Mouse (Mus musculus): Measurements from ENCODE around the gene Lmna.

Lmna gene

GRCm38 (mm10) chr3:88509692-88510420 is at the start of gene Lmna:
Gene Lmna, minus strand, starts transcription at chr3:88509956.
- DNase-seq (ENCODE audit: low spot score) = peak; percentile 86

GRCm38 (mm10) chr3:88556616-88557015 is 46.9 kb upstream of the Lmna start:
- no peak for DNase-seq (ENCODE audit: low spot score)

GRCm38 (mm10) chr3:88555731-88556130 is 46.0 kb upstream of the Lmna start:
- no peak for DNase-seq (ENCODE audit: low spot score)

DNA sequence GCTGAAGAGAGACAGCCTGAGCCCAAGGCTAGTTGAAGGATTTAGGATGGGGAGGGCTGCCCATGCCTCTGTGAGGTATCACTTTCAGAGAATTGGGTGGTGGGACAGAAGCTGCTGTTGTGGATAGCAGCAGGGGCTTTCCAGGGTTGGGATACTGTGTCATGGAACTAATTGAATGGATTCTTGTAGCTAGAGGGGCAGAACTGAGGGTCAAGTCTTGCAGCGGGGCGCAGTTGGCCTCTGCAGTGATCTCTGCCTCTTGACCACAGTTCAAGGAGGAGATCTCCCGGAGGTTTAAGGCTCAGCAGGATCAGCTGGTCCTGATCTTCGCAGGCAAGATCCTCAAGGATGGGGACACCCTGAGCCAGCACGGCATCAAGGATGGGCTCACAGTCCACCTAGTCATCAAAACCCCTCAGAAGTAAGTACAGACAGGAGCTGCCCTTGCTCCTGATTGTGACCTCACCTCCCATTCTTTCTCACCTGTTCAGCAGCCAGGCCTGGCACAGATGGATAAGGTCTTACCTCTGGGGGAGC is 45.4 kb upstream of the Lmna start:
- no peak for DNase-seq (ENCODE audit: low spot score)

DNA sequence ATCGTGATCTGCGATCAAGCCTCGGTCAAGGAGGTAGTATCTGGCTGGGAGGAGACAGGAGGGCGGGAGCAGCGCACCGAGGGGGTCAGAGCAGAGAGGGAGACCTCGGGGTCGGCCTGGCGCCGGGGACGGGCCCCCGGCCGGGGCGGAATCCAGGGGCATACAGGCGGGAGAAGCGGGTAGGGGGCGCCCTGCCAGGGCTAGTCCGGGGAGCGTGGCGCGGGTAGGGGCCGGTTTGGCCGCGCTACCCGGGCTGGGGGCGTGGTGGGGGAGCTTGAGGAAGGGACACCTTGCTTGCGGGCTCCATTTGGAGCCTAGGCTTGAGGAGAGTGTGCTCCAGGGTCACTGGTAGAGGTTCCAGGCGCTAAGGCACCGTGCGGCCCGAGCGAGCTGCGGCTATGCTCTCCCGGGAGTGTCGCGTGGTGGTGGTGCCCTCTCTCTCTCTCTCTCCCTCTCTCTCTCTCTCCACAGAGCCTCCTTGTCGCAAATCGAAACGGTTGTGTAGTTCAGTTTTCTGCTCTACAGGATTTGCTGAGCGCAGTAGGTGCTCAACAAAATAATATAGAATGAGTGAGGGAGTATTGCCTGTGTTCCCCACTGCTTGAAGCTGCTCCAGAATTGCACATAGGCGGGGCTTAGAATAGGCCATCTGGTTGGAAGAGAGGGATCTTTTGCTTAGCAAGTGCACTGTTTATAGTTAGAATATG is 44.3 kb upstream of the Lmna start:
- DNase-seq (ENCODE audit: low spot score) = no peak

DNA sequence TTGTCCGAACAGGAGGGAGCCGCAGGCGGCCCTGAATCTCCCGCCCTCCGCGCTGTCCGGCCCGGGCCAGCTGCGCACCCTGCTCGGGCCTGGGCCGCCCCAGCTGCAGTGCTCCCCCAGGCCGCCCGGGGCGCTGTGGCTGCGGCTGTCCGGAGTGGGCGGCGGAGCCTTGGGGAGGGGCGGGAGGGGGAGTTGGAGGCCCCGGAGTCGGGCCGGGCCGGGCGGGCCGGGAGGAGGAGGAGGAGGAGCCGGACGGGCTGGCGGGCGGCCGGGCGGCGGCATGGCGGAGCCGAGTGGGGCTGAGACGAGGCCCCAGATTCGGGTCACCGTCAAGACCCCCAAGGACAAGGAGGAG is 43.7 kb upstream of the Lmna start, which contains the start of gene Ubqln4:
Ubqln4 (plus strand) TSS at position 234 of the 355 bp plus-strand sequence.
- peak; percentile 72 for DNase-seq (ENCODE audit: low spot score)

DNA sequence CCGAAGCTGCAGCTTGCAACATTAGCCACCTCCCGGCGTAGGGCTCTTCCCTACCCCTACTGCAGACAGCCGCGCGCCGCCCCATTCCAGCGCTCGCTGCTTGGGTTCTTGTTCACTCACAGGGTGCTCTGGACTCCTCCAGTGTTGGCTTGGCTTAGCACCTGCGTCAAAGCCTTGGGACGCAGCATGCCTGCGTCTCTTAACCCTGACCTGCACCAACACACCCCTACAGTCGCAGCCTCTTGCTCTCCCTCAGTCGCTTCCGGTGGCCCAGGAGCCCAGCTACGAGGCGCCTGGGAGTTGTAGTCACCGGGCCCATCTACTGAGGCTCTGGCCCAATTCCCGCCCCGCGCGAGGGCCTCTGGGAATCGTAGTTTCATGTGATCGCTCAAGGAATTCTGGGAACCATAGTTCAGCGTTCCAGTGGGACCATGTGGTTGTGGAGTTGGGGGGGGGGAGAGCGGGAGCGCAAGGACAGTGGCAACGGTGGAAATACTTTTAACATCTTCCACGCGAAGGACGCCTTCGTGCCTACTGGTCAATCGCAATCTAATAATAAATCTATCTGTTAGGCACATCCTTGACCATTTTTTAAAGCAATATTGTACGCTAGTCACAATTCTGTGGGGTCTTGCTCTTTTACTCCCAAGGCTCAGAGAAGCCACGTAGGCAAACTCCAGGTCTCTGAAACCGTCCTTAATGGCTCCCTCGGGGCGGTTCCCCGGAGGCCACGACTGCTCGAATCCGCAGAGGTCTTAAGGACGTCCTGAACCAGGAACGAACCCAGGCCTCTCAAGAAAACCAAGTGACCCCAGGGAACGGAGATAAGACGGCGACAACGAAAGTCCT is 43.1 kb upstream of the Lmna start, which contains the start of gene Lamtor2:
Lamtor2 (minus strand) TSS at position 399 of the 849 bp plus-strand sequence.
- DNase-seq (ENCODE audit: low spot score) = peak; percentile 86

GRCm38 (mm10) chr3:88552082-88552645 is 42.4 kb upstream of the Lmna start:
- DNase-seq (ENCODE audit: low spot score) = no peak

DNA sequence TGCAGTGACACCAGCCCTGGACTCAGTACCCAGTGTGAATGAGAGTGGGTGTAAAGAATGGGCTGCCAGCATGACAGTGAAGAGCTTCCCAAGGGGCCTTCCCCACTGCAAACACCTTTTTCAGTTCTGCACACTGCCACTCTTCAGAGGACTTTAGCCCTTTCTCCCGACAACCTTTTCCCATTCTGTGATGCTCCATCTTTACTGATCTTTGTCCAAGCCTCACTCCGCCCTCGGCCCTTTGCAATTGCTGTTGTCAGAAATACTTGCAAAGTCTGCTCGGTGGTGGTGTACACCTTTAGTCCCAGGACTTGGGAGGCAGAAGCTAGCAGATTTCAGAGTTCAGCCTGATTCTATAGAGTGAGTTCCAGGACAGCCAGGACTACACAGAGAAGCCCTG is 41.8 kb upstream of the Lmna start:
- no peak for DNase-seq (ENCODE audit: low spot score)

- no peak for DNase-seq (ENCODE audit: low spot score)
These were observed 38.6 kb upstream of the Lmna start, which contains the start of gene Rab25 for GRCm38 (mm10) chr3:88548180-88548917. Gene Rab25, minus strand, starts transcription at chr3:88548300.

- DNase-seq (ENCODE audit: low spot score) = no peak
These were observed 37.1 kb upstream of the Lmna start for GRCm38 (mm10) chr3:88546674-88547418.

DNA sequence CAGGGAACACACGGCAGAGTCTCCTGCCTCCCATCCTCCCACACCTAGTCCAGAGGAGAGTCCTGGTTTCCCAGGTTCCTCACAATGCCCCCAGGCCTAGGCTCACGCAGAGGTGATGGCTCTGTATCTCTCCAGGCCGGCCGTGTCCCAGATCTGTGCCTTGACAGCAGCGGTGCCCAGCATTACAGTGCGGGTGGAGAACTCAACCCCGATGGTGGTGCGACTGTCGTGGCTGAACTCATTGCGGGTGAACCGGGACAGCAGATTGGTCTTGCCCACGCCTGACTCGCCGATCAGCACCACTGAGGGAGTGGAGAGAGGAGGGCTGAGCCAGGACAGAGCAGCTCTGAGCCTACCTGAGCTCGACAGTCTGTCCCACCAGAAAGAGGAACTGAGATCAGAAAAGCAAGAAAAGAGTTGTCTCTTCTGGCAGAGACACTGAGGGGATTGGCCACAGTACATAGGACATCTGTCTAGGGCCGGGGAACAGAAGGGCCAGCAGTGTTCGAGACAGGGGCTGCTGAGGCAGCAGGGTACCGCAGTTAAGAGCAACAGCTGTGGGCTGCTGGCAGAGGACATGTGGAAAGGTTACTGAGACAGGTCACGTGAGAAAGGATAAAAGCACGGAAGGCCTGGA is 35.3 kb upstream of the Lmna start:
- DNase-seq (ENCODE audit: low spot score) = no peak

DNA sequence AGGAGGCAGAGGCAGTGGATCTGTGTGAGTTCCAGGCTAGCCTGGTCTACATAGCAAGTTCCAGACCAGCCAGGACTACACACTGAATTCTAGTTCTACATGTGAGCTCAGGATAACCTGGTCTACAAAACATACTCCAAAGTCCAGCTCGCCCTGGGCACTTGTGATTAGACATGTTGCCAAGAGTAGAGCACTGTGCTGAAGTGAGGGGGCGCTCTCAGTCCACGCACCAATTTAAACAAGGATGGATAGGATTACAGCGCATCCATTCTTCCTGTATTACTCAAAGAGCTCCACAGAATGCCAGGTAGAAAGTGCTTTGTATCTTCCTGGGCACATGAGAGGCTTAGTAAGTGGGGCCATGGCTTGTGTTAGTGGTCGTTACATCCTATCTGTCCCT is 34.8 kb upstream of the Lmna start:
- DNase-seq (ENCODE audit: low spot score) = no peak

- DNase-seq (ENCODE audit: low spot score) = no peak
These were observed 34.1 kb upstream of the Lmna start for GRCm38 (mm10) chr3:88543651-88544410.

DNA sequence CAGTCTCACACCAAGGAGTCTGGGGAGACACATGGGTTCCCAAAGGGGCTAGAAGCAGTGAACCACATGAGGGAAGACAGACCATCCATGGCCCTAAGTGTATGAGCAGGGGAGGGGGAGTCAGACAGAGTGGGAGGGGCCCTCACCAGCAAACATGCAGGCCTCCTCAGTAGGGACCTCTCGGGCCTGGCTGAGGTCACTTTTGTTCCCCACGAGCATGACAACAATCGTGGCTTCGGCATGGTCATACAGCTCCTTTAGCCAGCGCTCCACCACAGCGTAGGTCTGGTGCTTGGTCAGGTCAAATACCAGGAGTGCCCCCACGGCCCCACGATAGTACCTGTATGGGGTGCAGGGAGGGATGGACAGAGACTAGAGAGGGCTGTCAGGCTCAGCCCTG is 33.4 kb upstream of the Lmna start:
- DNase-seq (ENCODE audit: low spot score) = no peak

DNA sequence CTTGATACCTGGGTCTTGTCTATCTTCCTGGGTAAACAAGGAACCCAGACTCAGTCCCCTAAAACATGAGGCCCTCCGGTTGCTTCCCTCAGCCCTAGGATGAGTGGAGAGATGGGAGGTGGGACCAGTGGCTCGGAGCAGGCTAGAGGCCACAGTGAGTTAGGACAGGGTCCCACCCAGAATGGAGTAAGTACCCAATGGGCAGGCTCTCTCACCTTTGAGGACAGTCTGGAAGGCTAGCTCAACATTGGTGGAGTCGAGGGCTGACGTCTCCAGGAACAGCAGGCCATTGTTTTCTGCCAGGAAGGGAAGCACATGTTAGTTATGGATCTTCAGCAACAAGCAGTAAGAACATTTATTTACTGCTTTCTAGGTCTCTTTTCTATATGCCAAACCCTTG is 32.7 kb upstream of the Lmna start:
- no peak for DNase-seq (ENCODE audit: low spot score)

DNA sequence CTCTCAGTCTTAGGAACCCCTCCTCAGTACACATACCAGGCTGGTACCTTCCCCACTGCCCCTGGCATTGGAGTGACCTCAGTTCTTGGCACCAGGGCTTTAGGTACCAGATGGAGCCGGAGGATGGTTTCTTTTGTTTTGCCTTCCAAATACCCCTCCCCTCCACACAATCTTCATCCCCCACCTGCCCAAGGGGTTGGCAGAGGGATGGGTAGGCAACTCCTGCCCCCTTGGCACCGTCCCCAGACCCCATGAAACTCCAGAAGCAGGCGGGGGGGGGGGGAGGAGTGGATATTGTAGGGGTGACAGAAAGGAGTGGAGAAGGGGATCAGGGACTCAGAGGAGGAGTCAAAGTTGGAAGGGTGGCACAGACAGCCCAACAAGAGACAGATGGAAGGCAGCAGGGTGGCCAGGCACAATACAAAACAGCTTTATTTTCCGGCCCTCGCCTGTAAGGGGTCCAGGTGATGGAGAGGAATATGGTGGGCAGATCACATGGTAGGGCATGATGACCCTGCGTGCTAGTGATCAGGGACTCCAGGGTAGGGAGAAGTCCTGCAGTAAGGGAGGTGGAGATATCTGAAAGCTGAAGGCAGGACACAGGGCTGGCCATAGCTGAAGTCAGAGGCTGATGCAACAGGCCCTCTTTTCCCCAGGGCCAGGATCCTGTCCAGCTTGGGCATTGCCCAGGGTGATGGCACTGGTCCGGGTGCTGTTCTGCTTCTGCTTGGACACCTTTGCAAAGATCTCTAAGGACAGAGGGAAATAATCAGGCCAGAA is 32.1 kb upstream of the Lmna start:
- no peak for DNase-seq (ENCODE audit: low spot score)

- no peak for DNase-seq (ENCODE audit: low spot score)
These were observed 30.3 kb upstream of the Lmna start for GRCm38 (mm10) chr3:88540085-88540484.

All from urinary bladder, postnatal 10 days (tissue).